Mouse (Mus musculus) adrenal gland (tissue): Measurements from ENCODE around the gene Nup155.
"Not testable (repeated sequence)": the region's sequence is repeated elsewhere in the genome, so short reads cannot be mapped to it uniquely, and the experiment has no call there.

Experiments used
- intact Hi-C: fragments of 180-260 bp; cut with DNase I; formaldehyde crosslinking; loops from one replicate; pipeline ENCODE4 v1.15.1; 2025
- long read RNA-seq, 2 experiments: library from polyadenylated mRNA; unstranded; transcript quantifications; one replicate each; pipeline ENCODE4 v2.0.0; 2020; ENCODE audit warnings: borderline replicate concordance in 1 of 2; ENCODE audit not compliant: insufficient replicate concordance in 1 of 2

Nup155 gene
- long read RNA-seq, experiment 1, partial matches to known transcripts, result 0 of 2 reads
- long read RNA-seq, experiment 1, other reads (novel, unspliced or antisense), result 0 of 2 reads
- long read RNA-seq, experiment 2, partial matches to known transcripts, result 2 of 4 reads
- long read RNA-seq, experiment 2, other reads (novel, unspliced or antisense), result 2 of 4 reads

GRCm38 (mm10) chr15:8108966-8109743, at the start of gene Nup155:
Nup155 (plus strand) TSS chr15:8109273.
- intact Hi-C loops, result no loop called here

DNA sequence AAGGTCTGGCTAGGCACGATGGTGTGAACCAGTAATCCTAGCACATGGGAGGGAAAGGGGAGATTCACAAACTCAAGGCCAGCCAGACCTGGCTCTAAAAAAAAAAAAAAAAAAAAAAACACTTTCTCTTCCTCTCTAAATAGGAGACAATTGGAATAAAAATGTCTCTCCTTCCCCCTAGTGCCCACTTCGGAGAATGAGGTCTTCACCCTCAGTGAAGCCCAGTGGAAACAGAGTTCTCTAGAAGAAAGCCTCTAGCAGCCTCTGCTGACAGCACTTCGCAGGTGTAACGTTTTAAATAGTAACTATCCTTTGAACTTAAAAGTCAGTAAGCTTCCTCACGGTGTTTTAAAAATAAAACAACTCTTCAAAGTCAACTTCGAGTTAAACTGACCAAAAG, 43.9 kb upstream of the Nup155 start:
- intact Hi-C loops, result no loop called here

GRCm38 (mm10) chr15:8073159-8073558, 35.9 kb upstream of the Nup155 start:
- intact Hi-C loops, result not testable (repeated sequence)

DNA sequence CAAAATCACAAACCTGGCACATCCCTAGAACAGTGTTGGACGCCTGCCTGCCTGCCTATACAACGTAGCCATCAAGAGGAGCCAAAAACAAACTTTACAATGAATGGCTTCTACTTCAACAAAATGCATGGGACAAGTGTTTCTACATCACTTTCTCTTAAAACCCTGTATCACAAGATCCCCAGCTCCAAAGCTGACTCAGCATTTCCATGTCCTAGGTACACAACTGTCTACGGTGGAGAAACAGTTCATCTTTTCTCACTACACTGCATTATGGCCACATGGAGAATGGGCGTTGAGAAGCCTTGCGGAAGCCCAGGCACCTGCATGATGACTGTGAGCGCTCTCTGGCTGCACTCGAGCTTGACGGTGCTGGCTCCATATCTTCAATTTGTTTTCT, 26.9 kb upstream of the Nup155 start:
- intact Hi-C loops, result no loop called here

DNA sequence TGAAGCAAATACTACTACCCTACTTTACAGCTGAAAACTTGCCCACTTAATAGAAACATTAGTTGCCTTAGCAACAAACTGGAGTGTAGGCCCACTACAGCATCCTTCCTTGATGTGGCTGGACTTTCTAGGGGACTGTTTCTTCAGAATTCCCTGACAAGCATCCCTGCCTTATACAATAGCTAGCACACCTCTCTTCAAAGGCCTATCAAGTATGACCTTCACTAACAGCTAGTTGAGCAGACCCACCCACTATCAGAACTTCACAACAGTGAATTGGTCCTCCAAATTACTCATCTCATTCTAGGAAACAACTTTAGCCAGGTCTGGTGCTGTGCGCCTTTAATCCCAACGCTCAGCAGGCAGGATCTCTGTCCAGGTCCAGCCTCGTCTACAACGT, 21.8 kb upstream of the Nup155 start:
- intact Hi-C loops, result no loop called here

DNA sequence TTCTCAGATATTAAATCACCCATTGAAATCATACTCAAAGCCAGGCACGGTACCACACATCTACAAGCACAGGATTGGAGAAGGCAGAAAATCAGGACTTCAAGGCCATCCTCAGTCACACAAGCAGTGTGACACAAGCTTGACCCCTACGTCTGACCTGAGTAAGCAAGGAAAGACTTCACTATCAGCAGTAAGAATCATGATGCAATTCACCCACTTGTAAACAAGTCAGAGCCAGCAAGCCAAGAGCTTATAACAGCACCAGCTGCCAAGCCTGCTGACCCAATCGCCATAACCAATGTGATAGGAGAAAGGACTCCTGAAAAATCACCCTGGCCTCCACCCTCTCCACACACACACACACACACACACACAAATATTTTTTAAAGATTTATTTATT, 20.4 kb upstream of the Nup155 start:
- intact Hi-C loops, result no loop called here

DNA sequence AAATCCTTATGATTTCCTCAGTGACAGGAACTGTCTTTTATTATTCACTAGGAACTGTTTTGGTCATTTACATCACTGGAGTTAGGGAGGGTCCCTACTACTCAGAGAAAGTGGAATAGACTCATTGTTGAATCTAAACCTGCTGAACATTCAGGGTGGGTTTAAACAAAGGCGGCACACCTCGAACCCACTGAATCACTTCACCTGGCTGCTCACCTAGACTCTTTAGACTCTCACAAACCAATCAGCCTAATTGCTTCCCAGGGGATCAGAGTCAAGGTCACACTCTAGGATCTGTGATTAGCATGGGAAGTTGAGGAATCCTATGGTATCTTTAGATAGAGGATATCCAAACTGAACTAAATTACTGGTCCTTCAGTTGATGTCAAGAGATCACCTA, 18.4 kb upstream of the Nup155 start:
- intact Hi-C loops, result no loop called here

GRCm38 (mm10) chr15:8092668-8093067, 16.4 kb upstream of the Nup155 start:
- intact Hi-C loops, result not testable (repeated sequence)

GRCm38 (mm10) chr15:8097853-8098252, 11.2 kb upstream of the Nup155 start:
- intact Hi-C loops, result no loop called here

- intact Hi-C loops, result no loop called here
Measured at GRCm38 (mm10) chr15:8098774-8099749, 10.0 kb upstream of the Nup155 start, which contains the start of gene Wdr70. Wdr70 (minus strand) TSS chr15:8099209.

- intact Hi-C loops, result not testable (repeated sequence)
Measured at GRCm38 (mm10) chr15:8101975-8102542, 7.0 kb upstream of the Nup155 start.

DNA sequence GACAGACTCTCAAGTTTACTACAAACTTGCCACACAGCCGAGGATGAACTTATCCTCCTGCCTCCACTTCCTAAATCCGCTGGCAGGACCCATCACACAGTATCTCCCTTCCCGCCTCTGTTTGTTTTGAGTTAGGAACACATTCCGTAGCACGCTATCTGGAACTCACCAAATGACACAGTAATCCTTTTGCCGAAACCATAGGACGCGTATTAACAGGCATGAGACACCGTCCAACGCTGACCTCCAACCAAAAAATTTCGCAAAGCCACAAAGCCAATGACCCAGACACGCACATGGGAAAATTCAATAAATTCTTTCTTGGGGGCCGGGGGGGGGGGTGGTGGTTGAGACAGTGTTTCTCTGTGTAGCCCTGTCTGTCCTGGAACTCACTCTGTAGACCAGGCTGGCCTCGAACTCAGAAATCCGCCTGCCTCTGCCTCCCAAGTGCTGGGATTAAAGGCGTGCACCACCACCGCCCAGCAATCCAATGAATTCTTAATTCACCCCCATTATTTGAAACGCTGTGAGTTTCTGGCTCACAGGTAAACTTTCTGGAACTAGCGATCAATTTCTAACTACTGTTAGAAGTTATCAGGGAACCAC, 610 bp upstream of the Nup155 start:
- intact Hi-C loops, result no loop called here

- intact Hi-C loops, result no loop called here
Measured at GRCm38 (mm10) chr15:8109782-8110181, 709 bp downstream of the Nup155 start.

DNA sequence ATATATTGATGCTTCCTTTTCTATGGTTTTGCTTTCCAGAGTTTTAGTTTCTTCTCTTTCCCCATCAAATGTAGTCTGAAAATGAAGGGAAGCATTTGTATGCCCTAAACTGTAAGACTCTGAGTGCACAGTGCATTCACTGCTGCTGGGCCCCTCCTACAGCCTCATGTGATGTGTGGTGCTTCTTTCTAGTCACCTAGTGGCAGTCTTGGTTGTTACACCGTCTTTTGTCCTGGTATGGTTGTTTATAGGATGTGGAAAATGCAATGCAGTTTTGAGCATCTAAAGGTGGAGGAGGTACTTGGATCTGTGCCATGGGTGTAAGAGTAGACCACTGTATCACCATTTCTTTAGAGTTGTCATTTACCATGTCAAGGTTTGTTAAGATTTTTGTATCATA, 20.2 kb downstream of the Nup155 start:
- intact Hi-C loops, result no loop called here

DNA sequence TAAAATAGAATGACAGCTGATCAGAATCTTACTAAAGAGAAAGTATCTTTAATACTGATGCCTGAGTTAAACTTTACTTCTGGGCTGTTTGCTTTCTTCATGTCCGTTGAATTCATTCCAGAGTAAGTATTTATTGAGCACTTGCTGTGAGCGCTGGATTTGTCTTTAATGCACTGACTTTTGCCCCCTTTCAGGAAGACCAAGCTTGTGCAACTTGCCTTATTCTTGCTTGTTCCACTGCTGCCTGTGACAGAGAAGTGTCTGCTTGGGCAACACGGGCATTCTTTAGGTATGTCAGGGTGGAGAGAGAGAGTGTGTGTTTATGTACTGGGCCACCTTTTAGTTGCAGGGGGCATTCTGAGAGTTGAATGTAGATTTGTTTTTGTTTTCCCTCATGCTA, 22.2 kb downstream of the Nup155 start:
- intact Hi-C loops, result no loop called here

DNA sequence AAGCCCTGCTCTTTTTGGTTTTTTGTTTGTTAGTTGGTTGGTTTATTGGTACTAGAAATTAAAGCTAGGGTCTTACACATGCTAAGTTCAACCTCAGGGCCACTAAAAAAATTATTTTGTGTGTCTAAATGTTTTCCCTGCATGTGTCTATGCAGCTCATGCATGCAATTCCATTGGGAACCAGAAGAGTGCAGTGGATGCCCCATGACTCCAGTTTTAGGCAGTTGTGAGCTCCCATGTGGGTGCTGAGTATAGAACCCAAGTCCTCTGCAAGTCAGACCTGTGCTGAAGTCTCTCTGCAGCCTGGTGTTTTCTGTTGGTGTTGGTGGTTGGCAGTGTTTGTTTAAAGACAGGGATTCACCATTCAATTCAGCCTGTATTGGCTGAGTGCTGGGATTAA, 22.7 kb downstream of the Nup155 start:
- intact Hi-C loops, result no loop called here

- intact Hi-C loops, result no loop called here
Measured at GRCm38 (mm10) chr15:8135606-8136005, 26.5 kb downstream of the Nup155 start.

DNA sequence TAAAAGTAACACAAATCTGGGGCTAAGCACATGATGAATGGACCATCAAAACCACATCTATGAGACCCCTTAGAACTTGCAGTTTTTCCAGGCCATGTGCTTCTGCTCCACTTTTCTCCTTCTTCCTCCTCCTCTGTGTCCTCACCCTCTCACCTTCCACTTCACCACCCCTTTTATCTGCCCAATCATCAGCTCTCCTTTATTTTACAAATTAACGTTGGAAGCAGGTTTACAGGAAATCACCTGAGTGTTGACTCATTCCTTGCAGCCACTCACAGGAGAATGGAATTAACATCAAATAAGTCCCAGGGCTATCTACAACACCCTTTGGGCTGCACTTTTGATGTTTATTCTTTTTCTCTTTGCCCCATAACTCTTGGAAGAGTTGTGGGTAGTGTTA, 52.8 kb downstream of the Nup155 start:
- intact Hi-C loops, result no loop called here

DNA sequence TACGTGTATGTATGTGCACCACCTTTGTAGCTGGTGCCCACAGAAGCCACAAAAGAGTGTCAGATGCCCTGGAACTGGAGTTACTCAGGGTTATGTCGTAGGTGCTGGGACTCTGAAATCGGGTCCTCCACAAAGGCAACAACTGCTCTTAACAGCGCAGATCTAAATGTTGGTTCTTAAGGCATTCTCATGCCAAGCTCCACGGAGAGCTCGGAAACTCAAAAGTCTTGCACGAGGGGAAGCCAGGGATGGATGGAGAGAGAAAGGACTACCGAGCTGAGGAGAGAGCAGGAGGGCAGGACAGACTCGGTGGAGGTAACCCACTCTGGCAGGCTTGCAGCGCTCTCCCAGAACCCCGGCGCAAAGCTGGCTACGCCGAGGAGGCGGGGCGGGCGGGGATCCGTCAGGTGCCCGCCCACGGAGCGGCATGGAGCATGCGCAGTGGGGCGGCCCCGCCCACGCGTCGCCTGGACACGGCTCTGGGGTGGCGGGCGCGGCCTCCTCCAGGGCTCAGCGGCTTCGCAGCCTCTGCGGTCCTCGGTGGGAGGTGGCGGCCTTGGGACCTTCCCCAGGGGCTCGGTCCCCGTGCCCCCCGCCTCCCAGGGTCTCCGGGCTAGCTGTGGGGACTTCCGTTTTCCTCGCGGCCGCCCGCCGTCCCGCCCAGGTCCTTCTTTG, 59.7 kb downstream of the Nup155 start, which contains the start of gene Cplane1:
Cplane1 (plus strand) TSS at position 516 of the 675 bp plus-strand sequence.
- intact Hi-C loops, result no loop called here

DNA sequence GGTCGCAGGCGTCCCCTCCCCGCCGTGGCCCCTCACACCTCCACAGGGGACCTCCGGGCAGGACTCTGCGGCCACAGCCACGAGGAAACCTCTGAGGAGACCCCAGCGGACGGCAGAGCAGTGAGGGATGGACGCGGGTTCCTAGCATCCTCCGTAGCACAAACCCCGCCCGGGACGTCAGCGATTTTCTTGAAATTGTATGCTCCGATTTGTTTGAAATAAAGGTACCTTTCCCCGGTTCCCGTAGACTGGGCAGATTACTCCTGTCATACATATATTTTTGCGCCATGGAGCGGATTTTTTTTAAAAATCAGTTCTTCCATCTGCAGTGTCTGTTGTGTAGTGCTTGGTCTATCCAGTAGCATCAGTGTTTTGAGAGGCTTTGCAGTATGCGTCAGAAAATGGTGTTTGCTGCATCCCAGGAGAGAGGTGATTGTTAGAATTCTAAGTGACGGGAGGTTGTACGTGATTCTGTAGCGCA, 60.2 kb downstream of the Nup155 start:
- intact Hi-C loops, result no loop called here
